Mouse (Mus musculus) left cerebral cortex, postnatal 4 days (tissue): Measurements from ENCODE around the gene Runx1. TPM values are rescaled to one million over a fixed set of nuclear protein-coding genes. Genes with fewer than 3 reads are reported as not detected.
A peak's percentile ranks its signal among the peaks of the same experiment; 100 is the strongest.

Source experiments
- DNase-seq: peaks from one replicate; pipeline ENCODE4 v3.0.0-alpha.2; 2022
- intact Hi-C: fragments of 180-260 bp; cut with DNase I; formaldehyde crosslinking; loops from one replicate; pipeline ENCODE4 v1.15.1; 2025
- total RNA-seq, 2 experiments: library from RNA; stranded (reverse); gene quantifications; 2 replicates each; pipeline ENCODE4 v1.2.3; 2021

Gene Runx1
- total RNA-seq, 2 experiments from 2014 or later: 1.2 to 1.8 TPM

- no peak for DNase-seq
- intact Hi-C loops: no loop called here
Measured at GRCm38 (mm10) chr16:92801567-92801966, 24.4 kb downstream of the Runx1 start.

- intact Hi-C loops: no loop called here
- no peak for DNase-seq
Measured at GRCm38 (mm10) chr16:92800845-92801244, 25.1 kb downstream of the Runx1 start.

- intact Hi-C loops: no loop called here
- no peak for DNase-seq
Measured at GRCm38 (mm10) chr16:92799940-92800339, 26.0 kb downstream of the Runx1 start.

- DNase-seq: no peak
- intact Hi-C loops: no loop called here
Measured at GRCm38 (mm10) chr16:92794197-92794596, 31.8 kb downstream of the Runx1 start.

- intact Hi-C loops: no loop called here
- no peak for DNase-seq
Measured at GRCm38 (mm10) chr16:92793741-92794140, 32.2 kb downstream of the Runx1 start.

- no peak for DNase-seq
- intact Hi-C loops: no loop called here
Measured at GRCm38 (mm10) chr16:92792905-92793304, 33.0 kb downstream of the Runx1 start.

GRCm38 (mm10) chr16:92790601-92791000 is 35.3 kb downstream of the Runx1 start:
- no peak for DNase-seq
- intact Hi-C loops: no loop called here

- DNase-seq: no peak
- intact Hi-C loops: no loop called here
Measured at GRCm38 (mm10) chr16:92789840-92790239, 36.1 kb downstream of the Runx1 start.

GRCm38 (mm10) chr16:92788446-92788845 is 37.5 kb downstream of the Runx1 start:
- DNase-seq: peak; percentile 24
- intact Hi-C loops: no loop called here

GRCm38 (mm10) chr16:92786883-92787321 is 39.0 kb downstream of the Runx1 start:
- no peak for DNase-seq
- intact Hi-C loops: no loop called here

- intact Hi-C loops: no loop called here
- no peak for DNase-seq
Measured at GRCm38 (mm10) chr16:92786276-92786882, 39.6 kb downstream of the Runx1 start.

- peak; percentile 39 for DNase-seq
- intact Hi-C loops: no loop called here
Measured at GRCm38 (mm10) chr16:92783651-92784131, 42.3 kb downstream of the Runx1 start.

GRCm38 (mm10) chr16:92782408-92782807 is 43.5 kb downstream of the Runx1 start:
- DNase-seq: no peak
- intact Hi-C loops: no loop called here

GRCm38 (mm10) chr16:92779896-92780435 is 46.0 kb downstream of the Runx1 start:
- intact Hi-C loops: no loop called here
- no peak for DNase-seq

- no peak for DNase-seq
- intact Hi-C loops: no loop called here
Measured at GRCm38 (mm10) chr16:92779175-92779574, 46.8 kb downstream of the Runx1 start.

- no peak for DNase-seq
- intact Hi-C loops: no loop called here
Measured at GRCm38 (mm10) chr16:92778096-92778780, 47.7 kb downstream of the Runx1 start.

- DNase-seq: no peak
- intact Hi-C loops: no loop called here
Measured at GRCm38 (mm10) chr16:92767862-92768261, 58.1 kb downstream of the Runx1 start.

GRCm38 (mm10) chr16:92767423-92767822 is 58.5 kb downstream of the Runx1 start:
- DNase-seq: no peak
- intact Hi-C loops: no loop called here

GRCm38 (mm10) chr16:92764741-92765396 is 61.1 kb downstream of the Runx1 start:
- intact Hi-C loops: no loop called here
- DNase-seq: no peak

- intact Hi-C loops: no loop called here
- DNase-seq: no peak
Measured at GRCm38 (mm10) chr16:92763666-92764065, 62.3 kb downstream of the Runx1 start.

- peak; percentile 36 for DNase-seq
- intact Hi-C loops: no loop called here
Measured at GRCm38 (mm10) chr16:92761968-92762521, 63.9 kb downstream of the Runx1 start.
